Mouse (Mus musculus) kidney, postnatal 0 days (tissue): ENCODE results near the gene 1700001C19Rik. TPM values are rescaled to one million over a fixed set of nuclear protein-coding genes. Genes with fewer than 3 reads are reported as not detected.

Source experiments
- ATAC-seq: fragments of 200-750 bp; cut with Nextera tagmentation; replicated peaks from 2 replicates; pipeline ENCODE4 v1.8.0; 2017; ENCODE audit warnings: low read depth, moderate number of reproducible peaks, moderate TSS enrichment, moderate library complexity; ENCODE audit not compliant: low FRiP score
- DNase-seq: peaks from one replicate; pipeline ENCODE4 v3.0.0-alpha.2; 2016; ENCODE audit warnings: low spot score
- H3K27ac ChIP-seq: fragments of 300-500 bp; sonication (generic); 2 replicates; pipeline ENCODE4 v1.5.1; 2014; ENCODE audit warnings: mild to moderate bottlenecking
- H3K27me3 ChIP-seq: fragments of 300-500 bp; sonication (generic); 2 replicates; pipeline ENCODE4 v1.6.1; 2014; ENCODE audit warnings: low read length, mixed read lengths; ENCODE audit not compliant: insufficient read depth
- H3K36me3 ChIP-seq: fragments of 300-500 bp; sonication (generic); 2 replicates; pipeline ENCODE4 v1.6.1; 2014; ENCODE audit warnings: low read length, mixed read lengths; ENCODE audit not compliant: insufficient read depth
- H3K4me1 ChIP-seq: fragments of 300-500 bp; sonication (generic); replicated peaks from 2 replicates; pipeline ENCODE4 v1.6.1; 2014; ENCODE audit warnings: antibody characterized with exemption, low read length, mixed read lengths; ENCODE audit not compliant: insufficient read depth
- H3K4me2 ChIP-seq: fragments of 300-500 bp; sonication (generic); 2 replicates; pipeline ENCODE4 v1.6.1; 2014; ENCODE audit warnings: mild to moderate bottlenecking, low read length, moderate library complexity, mixed read lengths
- H3K4me3 ChIP-seq: fragments of 300-500 bp; sonication (generic); replicated peaks from 2 replicates; pipeline ENCODE4 v1.5.1; 2014; ENCODE audit warnings: low read depth, low read length
- H3K9ac ChIP-seq: fragments of 300-500 bp; sonication (generic); 2 replicates; pipeline ENCODE4 v1.6.1; 2014; ENCODE audit warnings: low read depth, low read length
- H3K9me3 ChIP-seq: fragments of 300-500 bp; sonication (generic); replicated peaks from 2 replicates; pipeline ENCODE4 v1.6.1; 2016; ENCODE audit warnings: low read length, inconsistent platforms, mixed read lengths
- CTCF ChIP-seq: IDR thresholded peaks from 2 replicates; pipeline ENCODE4 v1.5.1; 2016; ENCODE audit warnings: antibody characterized with exemption, low read depth, mild to moderate bottlenecking, moderate library complexity
- WGBS: fragments of 180-500 bp; shearing (Covaris S2); extraction: QIAGEN DNeasy Blood & Tissue Kit; methylation state at CpG from one replicate; pipeline ENCODE4 v1.1.7; 2014; 5-methylcytosine and 5-hydroxymethylcytosine counted together
- polyA plus RNA-seq: library from polyadenylated mRNA; unstranded; fragments of >200 nt; fragmentation: Nextera tagmentation; extraction: Ambion mirVana; gene quantifications from 2 replicates; pipeline ENCODE4 v1.2.1, GENCODE M21; 2015

Gene 1700001C19Rik
- polyA plus RNA-seq, 1 experiment from 2014 or later = 0.45 TPM

GRCm38 (mm10) chr17:47458310-47458709, 21.1 kb upstream of the 1700001C19Rik start:
- Histone ChIP-seq H3K27ac (no peak overlapping the region), H3K4me2 (no peak overlapping the region), H3K4me1 (no peaks in the 10 kb centered on the region), H3K4me3 (no peak overlapping the region), H3K36me3 (no peaks in the 10 kb centered on the region), H3K9ac (no peak overlapping the region), H3K27me3 (no peaks in the 10 kb centered on the region), H3K9me3 (no peaks in the 10 kb centered on the region)
- ATAC-seq (no peak), DNase-seq (no peak)
- WGBS = 61% methylated on average over 13 of the region's 13 CpGs
- no peak for TF ChIP-seq CTCF

DNA sequence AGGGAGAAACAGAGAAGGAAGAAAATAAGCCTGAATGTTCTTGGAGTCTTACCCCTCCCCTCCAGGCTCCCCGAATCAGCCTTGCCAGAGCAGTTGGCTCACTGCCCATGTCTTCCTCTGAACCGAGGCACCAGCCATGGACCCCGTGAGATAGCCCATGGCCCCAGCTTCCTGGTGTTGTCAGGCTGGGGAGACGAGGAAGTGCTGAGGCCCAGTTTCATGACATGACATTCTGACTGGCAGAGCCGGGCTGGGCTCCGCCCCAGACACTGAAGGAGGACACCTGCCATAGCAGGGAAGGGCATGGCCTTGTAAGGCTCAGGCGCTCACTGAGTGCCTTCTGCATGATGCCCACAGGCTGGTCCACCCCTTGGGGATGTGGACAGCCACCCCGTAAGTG, 17.5 kb upstream of the 1700001C19Rik start:
- no peak overlapping the region for H3K9ac ChIP-seq
- H3K9me3 ChIP-seq = no peaks in the 10 kb centered on the region
- TF ChIP-seq CTCF = no peak
- peaks cover 10% of the 10 kb centered on the region for H3K4me1 ChIP-seq
- no peak overlapping the region for H3K27ac ChIP-seq
- no peak for DNase-seq
- no peak overlapping the region for H3K4me2 ChIP-seq
- 34% methylated on average over 8 of the region's 8 CpGs for WGBS
- H3K4me3 ChIP-seq = no peak overlapping the region
- H3K36me3 ChIP-seq = no peaks in the 10 kb centered on the region
- no peaks in the 10 kb centered on the region for H3K27me3 ChIP-seq
- no peak for ATAC-seq

DNA sequence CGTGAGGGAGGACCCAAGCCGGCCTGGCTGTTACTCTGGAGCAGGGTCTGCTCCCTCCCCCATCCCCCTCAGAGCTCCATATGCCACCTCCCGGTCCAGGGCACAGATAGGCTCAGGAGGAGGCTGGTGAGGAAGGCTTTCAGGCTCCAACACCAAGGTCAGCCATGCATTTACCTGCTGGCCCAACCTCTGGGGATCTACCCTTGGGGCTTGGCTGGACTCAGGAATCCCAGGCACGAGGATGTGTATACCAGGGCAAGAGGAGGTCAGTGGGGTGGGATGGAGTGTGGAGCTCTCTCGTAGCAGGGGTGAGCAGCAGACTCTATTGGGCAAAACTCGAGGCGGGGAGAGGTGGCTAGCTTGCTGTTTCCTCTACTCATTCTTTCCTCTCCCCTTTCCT, 15.7 kb upstream of the 1700001C19Rik start:
- peak; percentile 68 for ATAC-seq
- peaks cover 23% of the 10 kb centered on the region for H3K4me1 ChIP-seq

DNA sequence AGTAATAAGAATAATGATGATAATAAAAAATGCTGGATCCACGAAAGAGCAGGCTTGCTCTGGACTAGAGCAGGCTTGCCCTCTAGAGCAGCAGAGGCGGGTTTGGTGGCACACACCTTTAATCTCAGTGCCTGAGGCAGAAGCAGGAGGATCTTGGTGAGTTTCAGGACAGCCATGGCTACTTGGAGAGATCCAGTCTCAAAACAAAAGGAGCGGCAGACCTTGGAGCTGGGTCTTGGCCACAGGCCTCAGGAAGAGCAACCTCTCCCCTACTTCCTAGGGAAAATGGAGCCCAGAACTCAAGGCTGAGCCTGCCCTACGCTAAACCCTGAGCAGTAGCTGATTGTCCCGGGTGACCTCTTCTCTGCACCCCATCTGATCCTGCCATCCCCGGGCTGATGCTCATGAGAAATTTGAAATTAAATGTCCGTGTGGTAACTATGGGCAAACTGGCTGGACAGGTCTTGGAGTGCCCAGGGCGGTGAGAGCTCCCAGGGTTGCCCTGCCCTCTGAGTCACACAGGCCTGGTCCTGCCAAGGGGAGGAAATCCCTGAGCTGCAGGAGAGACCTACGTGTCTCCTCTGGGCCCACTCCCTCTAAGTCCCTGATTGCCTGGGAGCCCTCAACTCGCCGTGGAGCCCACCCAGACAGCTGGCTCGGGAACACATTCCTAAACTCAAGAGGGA, 13.8 kb upstream of the 1700001C19Rik start:
- Histone ChIP-seq H3K27ac (peak overlapping the region; percentile 38), H3K4me1 (peaks cover 23% of the 10 kb centered on the region), H3K9ac (no peak overlapping the region), H3K9me3 (no peaks in the 10 kb centered on the region), H3K27me3 (no peaks in the 10 kb centered on the region), H3K4me3 (no peak overlapping the region), H3K36me3 (no peaks in the 10 kb centered on the region), H3K4me2 (no peak overlapping the region)
- 63% methylated on average over 12 of the region's 12 CpGs for WGBS
- DNase-seq = no peak
- no peak for TF ChIP-seq CTCF
- peak; percentile 65; the same call in 1 of the 2 replicates for ATAC-seq

More for the DNA sequence above, 15.7 kb upstream of the 1700001C19Rik start:
- DNase-seq = no peak
- no peak overlapping the region for H3K4me2 ChIP-seq
- no peaks in the 10 kb centered on the region for H3K27me3 ChIP-seq
- no peak overlapping the region for H3K4me3 ChIP-seq
- no peak for TF ChIP-seq CTCF
- 30% methylated on average over 7 of the region's 7 CpGs for WGBS
- no peaks in the 10 kb centered on the region for H3K9me3 ChIP-seq
- no peak overlapping the region for H3K9ac ChIP-seq
- peak overlapping the region; percentile 61 for H3K27ac ChIP-seq
- no peaks in the 10 kb centered on the region for H3K36me3 ChIP-seq

- peaks cover 23% of the 10 kb centered on the region for H3K4me1 ChIP-seq
- H3K27me3 ChIP-seq = no peaks in the 10 kb centered on the region
- H3K36me3 ChIP-seq = no peaks in the 10 kb centered on the region
- peak; percentile 18; the same call in 1 of the 2 replicates for TF ChIP-seq CTCF
- H3K27ac ChIP-seq = peak overlapping the region; percentile 32
- 0 out of 2 replicates have a peak, but pooled peaks have one; percentile 40 for ATAC-seq
- no peaks in the 10 kb centered on the region for H3K9me3 ChIP-seq
- no peak overlapping the region for H3K4me2 ChIP-seq
- WGBS = 40% methylated on average over 7 of the region's 7 CpGs
- peak; percentile 64 for DNase-seq
- no peak overlapping the region for H3K9ac ChIP-seq
- H3K4me3 ChIP-seq = no peak overlapping the region
Measured at GRCm38 (mm10) chr17:47450239-47450638, 13.1 kb upstream of the 1700001C19Rik start.

- Histone ChIP-seq H3K4me3 (no peak overlapping the region), H3K9ac (no peak overlapping the region), H3K27ac (peak overlapping the region; percentile 32; the same call in 1 of the 2 replicates), H3K36me3 (no peaks in the 10 kb centered on the region), H3K9me3 (no peaks in the 10 kb centered on the region), H3K27me3 (no peaks in the 10 kb centered on the region), H3K4me2 (no peak overlapping the region), H3K4me1 (peaks cover 23% of the 10 kb centered on the region)
- WGBS = 40% methylated on average over 5 of the region's 5 CpGs
- no peak for TF ChIP-seq CTCF
- DNase-seq = no peak
- ATAC-seq = no peak
Measured at GRCm38 (mm10) chr17:47449432-47449831, 12.3 kb upstream of the 1700001C19Rik start.
